Mouse (Mus musculus) thymus, postnatal 4 days (tissue): ENCODE measurements around the gene Gm20431.

Experiments
- DNase-seq: peaks from one replicate; pipeline ENCODE4 v3.0.0; 2021

The Gm20431 gene

GRCm38 (mm10) chr2:167565312-167565656 is 96.0 kb downstream of the Gm20431 start:
- no peak for DNase-seq

GRCm38 (mm10) chr2:167564551-167565311 is 96.6 kb downstream of the Gm20431 start:
- DNase-seq: no peak

DNA sequence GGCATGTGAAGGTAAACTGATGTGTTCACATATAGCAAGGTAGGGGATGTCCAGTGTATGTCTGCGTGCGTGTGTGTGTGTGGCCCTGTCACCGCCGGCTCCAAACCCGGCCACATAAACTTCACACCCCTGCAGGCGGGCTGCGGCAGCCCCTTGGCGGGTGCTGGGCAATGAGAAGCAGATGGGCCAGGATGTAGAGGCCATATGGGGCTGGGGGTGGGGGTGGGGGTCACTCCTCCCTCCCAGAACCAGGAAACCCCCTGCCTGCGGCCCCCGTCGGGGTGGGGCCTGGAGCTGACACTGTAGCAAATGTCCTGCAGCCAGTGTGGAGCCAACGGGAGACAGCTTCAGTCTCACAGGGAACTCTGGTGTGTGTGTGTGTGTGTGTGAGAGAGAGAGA is 97.6 kb downstream of the Gm20431 start:
- DNase-seq: no peak

GRCm38 (mm10) chr2:167563035-167563434 is 98.3 kb downstream of the Gm20431 start:
- no peak for DNase-seq

DNA sequence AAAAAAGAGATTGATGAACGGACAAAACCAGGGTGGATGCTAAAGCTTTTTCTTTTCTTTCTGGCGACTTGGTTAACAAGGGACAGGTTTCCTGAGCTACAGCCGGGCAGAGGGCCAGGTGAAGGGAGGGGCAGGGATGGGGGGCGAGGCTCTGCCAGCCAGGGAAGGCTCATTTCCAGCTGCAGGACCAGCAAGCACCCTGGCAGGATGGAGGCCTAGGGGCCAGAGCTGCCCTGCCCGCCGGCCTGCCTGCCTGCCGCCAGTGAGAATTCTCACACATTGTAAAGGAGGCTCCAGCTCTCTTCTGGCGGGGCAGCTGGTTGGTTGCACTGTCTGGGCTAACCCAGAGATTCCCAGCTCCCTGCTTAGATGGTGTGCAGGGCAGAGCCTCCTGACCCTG is 99.2 kb downstream of the Gm20431 start:
- no peak for DNase-seq

DNA sequence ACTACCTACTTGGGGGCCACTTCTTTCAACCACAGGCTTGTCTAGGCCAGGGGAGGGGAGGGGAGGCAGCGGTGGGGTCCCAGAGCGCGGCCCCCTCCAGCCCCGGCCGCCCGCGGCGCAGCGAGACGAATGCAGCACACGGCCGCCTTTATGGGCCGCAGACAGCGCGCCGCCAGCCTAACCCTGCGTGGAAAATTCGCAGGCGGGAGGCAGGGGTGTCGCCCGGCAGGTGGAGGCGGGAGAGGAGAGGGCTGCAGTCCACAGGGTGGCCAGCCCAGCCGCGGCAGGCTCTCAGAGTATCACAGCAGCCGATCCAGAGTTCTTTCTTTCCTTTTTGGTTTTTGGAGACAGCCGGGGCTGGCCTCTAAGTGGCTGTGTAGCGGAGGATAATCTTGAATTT is 101.9 kb downstream of the Gm20431 start:
- DNase-seq: no peak
